In genomic region chr13:36422446-36422845, GRCm38 (mm10) we compare ENCODE assay signal across 22 mouse cellular contexts.
"Had no signal": no experiment of that assay in that cellular context is flagged by ENCODE, and none has a peak within 500 bp of the region (broad histone marks: within the 10 kb centered on the region; RNA-seq: fewer than 3 reads in every experiment).

No protein-coding gene starts in this region.

- H3K4me3 ChIP-seq: lung, embryonic 15.5 days; midbrain, embryonic 10.5 days; midbrain, embryonic 12.5 days; myocyte; neural tube, embryonic 13.5 days; neural tube, embryonic 15.5 days had no signal

- H3K9me3 ChIP-seq: lung, embryonic 15.5 days; midbrain, embryonic 10.5 days; midbrain, embryonic 12.5 days; neural tube, embryonic 13.5 days; neural tube, embryonic 15.5 days had no signal

- DNase-seq: liver, postnatal 0 days; lung, adult 2 months; lung, postnatal 14 days; lung, postnatal 36 days; midbrain, embryonic 14.5 days; retina, postnatal 1 day; right cerebral cortex, adult 18-20 months; right cerebral cortex, postnatal 25 days; right cerebral cortex, postnatal 4 days; spleen, adult 18-20 months; thymus, adult 18-20 months; thymus, postnatal 14 days; thymus, postnatal 36 days had no signal

- H3K27me3 ChIP-seq: lung, embryonic 15.5 days; midbrain, embryonic 12.5 days; neural tube, embryonic 13.5 days; neural tube, embryonic 15.5 days had no signal

- H3K4me2 ChIP-seq: lung, embryonic 15.5 days; midbrain, embryonic 12.5 days; neural tube, embryonic 13.5 days; neural tube, embryonic 15.5 days had no signal

- H3K4me1 ChIP-seq: lung, embryonic 15.5 days; midbrain, embryonic 10.5 days; midbrain, embryonic 12.5 days; neural tube, embryonic 13.5 days; neural tube, embryonic 15.5 days had no signal

- ATAC-seq: liver, postnatal 0 days; lung, postnatal 0 days; midbrain, embryonic 16.5 days had no signal

- H3K27ac ChIP-seq: lung, embryonic 15.5 days; macrophage; midbrain, embryonic 10.5 days; midbrain, embryonic 12.5 days; neural tube, embryonic 13.5 days; neural tube, embryonic 15.5 days had no signal

- H3K9ac ChIP-seq: liver, postnatal 0 days; lung, embryonic 15.5 days; midbrain, embryonic 12.5 days; neural tube, embryonic 13.5 days; neural tube, embryonic 15.5 days had no signal

- H3K36me3 ChIP-seq: lung, embryonic 15.5 days; midbrain, embryonic 10.5 days; midbrain, embryonic 12.5 days; neural tube, embryonic 13.5 days; neural tube, embryonic 15.5 days had no signal
